Mouse (Mus musculus) forebrain, embryonic 13.5 days (tissue): ENCODE measurements around the gene Pdss2. TPM values are rescaled to one million over a fixed set of nuclear protein-coding genes. Genes with fewer than 3 reads are reported as not detected.

ENCODE experiments used
- ATAC-seq: fragments of 200-750 bp; cut with Nextera tagmentation; 2 replicates; pipeline ENCODE4 v1.8.0; 2017
- H3K27ac ChIP-seq: fragments of 300-500 bp; sonication (generic); 2 replicates; pipeline ENCODE4 v1.5.1; 2015; ENCODE audit warnings: inconsistent platforms, mild to moderate bottlenecking, moderate library complexity
- H3K27me3 ChIP-seq: fragments of 300-500 bp; sonication (generic); 2 replicates; pipeline ENCODE4 v1.6.1; 2015; ENCODE audit warnings: mild to moderate bottlenecking, inconsistent platforms
- H3K36me3 ChIP-seq: fragments of 300-500 bp; sonication (generic); 2 replicates; pipeline ENCODE4 v1.6.1; 2015; ENCODE audit warnings: mild to moderate bottlenecking, inconsistent platforms; ENCODE audit not compliant: poor library complexity, severe bottlenecking
- H3K4me1 ChIP-seq: fragments of 300-500 bp; sonication (generic); 2 replicates; pipeline ENCODE4 v1.6.1; 2015; ENCODE audit warnings: inconsistent platforms
- H3K4me2 ChIP-seq: fragments of 300-500 bp; sonication (generic); 2 replicates; pipeline ENCODE4 v1.6.1; 2015; ENCODE audit warnings: inconsistent platforms, mild to moderate bottlenecking, moderate library complexity
- H3K4me3 ChIP-seq: fragments of 300-500 bp; sonication (generic); 2 replicates; pipeline ENCODE4 v1.5.1; 2015; ENCODE audit warnings: mild to moderate bottlenecking, inconsistent platforms
- H3K9ac ChIP-seq: fragments of 300-500 bp; sonication (generic); 2 replicates; pipeline ENCODE4 v1.6.1; 2015; ENCODE audit warnings: mild to moderate bottlenecking, inconsistent platforms
- H3K9me3 ChIP-seq: fragments of 300-500 bp; sonication (generic); replicated peaks from 2 replicates; pipeline ENCODE4 v1.6.1; 2016; ENCODE audit warnings: inconsistent platforms
- WGBS: fragments of 180-500 bp; shearing (Covaris S2); methylation state at CpG from one replicate; pipeline ENCODE4 v1.1.7; 2015; 5-methylcytosine and 5-hydroxymethylcytosine counted together
- polyA plus RNA-seq: library from polyadenylated mRNA; unstranded; fragments of >200 nt; fragmentation: Nextera tagmentation; extraction: Ambion mirVana; gene quantifications from 2 replicates; pipeline ENCODE4 v1.2.1, GENCODE M21; 2015

Pdss2 gene
- polyA plus RNA-seq, 1 experiment from 2014 or later, result 15.9 TPM

DNA sequence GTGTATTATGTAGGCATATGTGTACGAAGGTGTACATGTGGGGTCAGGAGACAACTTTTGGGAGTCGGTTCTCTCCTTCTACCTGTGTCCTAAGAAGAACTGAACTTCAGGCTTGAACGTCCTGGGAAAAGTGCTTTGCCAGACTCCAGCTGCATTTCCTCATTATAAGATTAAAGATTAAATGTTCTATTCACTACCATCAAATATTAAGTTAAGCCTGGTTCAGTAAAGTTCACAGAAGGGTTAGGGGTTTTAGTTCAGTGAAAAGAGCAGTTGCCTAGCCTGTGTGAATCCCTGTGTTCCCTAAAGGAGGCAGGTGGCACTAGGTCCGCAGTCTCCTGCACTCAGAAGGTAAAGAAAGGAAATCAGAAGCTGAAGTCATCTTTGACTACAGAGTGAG, 213.0 kb downstream of the Pdss2 start:
- Histone ChIP-seq H3K4me2 (no peak overlapping the region), H3K27ac (no peak overlapping the region), H3K9me3 (no peaks in the 10 kb centered on the region), H3K4me3 (no peak overlapping the region), H3K36me3 (peaks cover 16% of the 10 kb centered on the region; the same call in 1 of the 2 replicates), H3K4me1 (peaks cover 12% of the 10 kb centered on the region), H3K9ac (no peak overlapping the region), H3K27me3 (no peaks in the 10 kb centered on the region)
- no peak for ATAC-seq
- WGBS, result 90% methylated on average over 4 of the region's 4 CpGs

DNA sequence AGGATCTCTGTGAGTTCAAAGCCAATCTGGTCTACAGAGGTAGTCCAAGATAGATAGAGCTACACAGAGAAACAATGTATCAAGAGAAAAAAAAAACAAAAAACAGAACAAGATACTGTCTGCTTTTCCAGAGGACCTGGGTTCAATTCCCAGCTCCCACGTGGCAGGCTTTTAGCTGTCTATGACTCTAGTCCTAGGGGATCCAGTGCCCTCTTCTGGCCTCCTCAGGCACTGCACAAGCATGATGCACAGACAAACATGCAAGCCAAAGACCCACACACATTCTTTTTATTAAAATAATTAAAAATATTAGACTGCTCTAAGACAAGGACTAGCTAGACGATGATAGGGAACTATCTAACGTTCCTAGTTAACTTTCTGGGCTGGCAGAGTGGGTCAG, 214.5 kb downstream of the Pdss2 start:
- Histone ChIP-seq H3K27me3 (no peaks in the 10 kb centered on the region), H3K4me1 (peaks cover 25% of the 10 kb centered on the region), H3K4me3 (no peak overlapping the region), H3K36me3 (peaks cover 10% of the 10 kb centered on the region; the same call in 1 of the 2 replicates), H3K9me3 (no peaks in the 10 kb centered on the region), H3K9ac (no peak overlapping the region), H3K4me2 (no peak overlapping the region), H3K27ac (no peak overlapping the region)
- ATAC-seq, result no peak
- WGBS, result 89% methylated on average over 3 of the region's 3 CpGs

DNA sequence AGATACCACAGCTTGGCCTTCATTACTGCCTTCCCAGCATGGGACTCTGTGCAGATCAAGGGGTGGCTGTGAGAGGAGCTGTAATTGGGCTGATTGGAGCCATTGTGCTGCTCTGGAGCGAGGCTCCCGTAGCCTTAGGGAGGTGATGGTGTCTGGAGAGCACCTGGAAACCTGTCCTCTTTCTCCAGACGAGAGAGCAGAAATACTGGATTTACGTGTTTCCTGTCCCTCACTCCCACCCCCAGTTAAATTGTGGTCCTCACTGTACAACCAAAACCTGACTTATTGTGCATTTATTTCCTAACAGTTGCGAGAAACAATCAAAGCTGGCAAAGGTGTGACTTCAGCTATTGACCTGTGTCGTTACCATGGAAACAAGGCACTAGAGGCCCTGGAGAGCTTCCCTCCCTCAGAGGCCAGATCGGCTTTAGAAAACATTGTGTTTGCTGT, 218.2 kb downstream of the Pdss2 start:
- H3K27me3 ChIP-seq, result no peaks in the 10 kb centered on the region
- H3K27ac ChIP-seq, result peak overlapping the region; percentile 81
- peaks cover 25% of the 10 kb centered on the region for H3K4me1 ChIP-seq
- H3K9me3 ChIP-seq, result no peaks in the 10 kb centered on the region
- peak; percentile 79 for ATAC-seq
- no peak overlapping the region for H3K4me3 ChIP-seq
- H3K4me2 ChIP-seq, result peak overlapping the region; percentile 8; the same call in 1 of the 2 replicates
- no peak overlapping the region for H3K9ac ChIP-seq
- 4% methylated on average over 7 of the region's 7 CpGs for WGBS
- H3K36me3 ChIP-seq, result peaks cover 3% of the 10 kb centered on the region; the same call in 1 of the 2 replicates

DNA sequence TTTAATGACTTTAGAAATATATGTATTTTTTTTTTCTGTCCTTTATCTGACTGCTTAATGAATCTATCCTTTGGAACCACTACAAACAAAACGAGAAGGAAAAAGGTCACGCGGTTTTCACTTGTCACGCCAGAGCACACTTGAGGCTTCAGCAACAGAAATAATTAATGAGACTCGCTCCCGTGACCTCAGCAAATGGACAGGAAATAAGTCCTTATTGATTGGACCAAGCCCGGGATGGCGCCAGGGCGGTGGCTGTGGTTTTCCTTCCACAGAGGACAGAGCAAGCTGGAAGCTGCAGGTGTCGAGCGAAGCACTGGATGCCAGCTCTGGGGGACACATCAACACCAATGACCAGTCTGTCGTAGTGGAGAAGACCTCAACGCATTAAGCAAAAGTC, 218.8 kb downstream of the Pdss2 start:
- peaks cover 3% of the 10 kb centered on the region; the same call in 1 of the 2 replicates for H3K36me3 ChIP-seq
- H3K9ac ChIP-seq, result no peak overlapping the region
- H3K4me3 ChIP-seq, result no peak overlapping the region
- no peaks in the 10 kb centered on the region for H3K27me3 ChIP-seq
- H3K27ac ChIP-seq, result peak overlapping the region; percentile 81
- H3K4me1 ChIP-seq, result peaks cover 25% of the 10 kb centered on the region
- H3K9me3 ChIP-seq, result no peaks in the 10 kb centered on the region
- 0 out of 2 replicates have a peak, but pooled peaks have one; percentile 28 for ATAC-seq
- 0 out of 2 replicates have a peak overlapping the region, but pooled peaks have one; percentile 8 for H3K4me2 ChIP-seq
- WGBS, result 13% methylated on average over 13 of the region's 13 CpGs

DNA sequence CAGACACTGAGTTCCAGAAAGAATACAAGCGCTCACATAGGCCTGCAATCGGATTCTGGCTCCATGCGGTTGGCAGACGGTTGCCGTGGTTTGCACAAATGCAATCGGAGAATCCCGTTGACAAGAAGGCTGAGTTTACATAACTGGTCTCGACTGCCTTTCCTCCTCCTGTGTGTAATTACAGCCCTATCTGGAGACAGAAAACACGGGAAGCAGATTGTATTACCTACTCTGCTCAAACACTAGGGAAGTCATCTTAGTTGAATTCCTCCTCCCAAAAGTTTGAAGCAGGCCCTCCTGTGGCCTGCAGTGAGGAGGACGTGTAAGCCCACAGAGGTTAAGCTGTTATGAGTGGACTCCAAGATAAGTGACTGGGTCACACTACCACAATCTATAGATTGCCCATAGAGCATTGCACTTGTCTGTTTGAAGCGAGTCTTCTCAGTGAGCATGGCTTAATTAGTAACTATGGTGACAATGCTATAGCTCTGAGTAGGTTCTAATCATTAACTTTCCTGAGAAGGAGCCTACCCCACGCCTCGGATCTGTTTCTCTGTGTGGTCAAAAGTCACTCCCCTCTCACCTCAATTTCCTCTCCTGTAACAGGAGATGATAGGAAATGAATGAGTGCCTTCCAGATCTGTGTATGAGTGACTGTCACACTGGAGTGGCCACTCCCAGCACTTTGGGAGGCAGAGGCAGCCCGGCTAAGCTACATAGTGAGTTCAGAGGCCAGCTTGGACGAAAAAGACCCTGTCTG, 219.9 kb downstream of the Pdss2 start:
- H3K27ac ChIP-seq, result no peak overlapping the region
- H3K4me3 ChIP-seq, result no peak overlapping the region
- H3K4me1 ChIP-seq, result peaks cover 25% of the 10 kb centered on the region
- no peaks in the 10 kb centered on the region for H3K36me3 ChIP-seq
- H3K4me2 ChIP-seq, result no peak overlapping the region
- whole genome bisulfite sequencing, result 68% methylated on average over 15 of the region's 15 CpGs
- no peaks in the 10 kb centered on the region for H3K27me3 ChIP-seq
- H3K9ac ChIP-seq, result no peak overlapping the region
- ATAC-seq, result no peak
- H3K9me3 ChIP-seq, result no peaks in the 10 kb centered on the region

DNA sequence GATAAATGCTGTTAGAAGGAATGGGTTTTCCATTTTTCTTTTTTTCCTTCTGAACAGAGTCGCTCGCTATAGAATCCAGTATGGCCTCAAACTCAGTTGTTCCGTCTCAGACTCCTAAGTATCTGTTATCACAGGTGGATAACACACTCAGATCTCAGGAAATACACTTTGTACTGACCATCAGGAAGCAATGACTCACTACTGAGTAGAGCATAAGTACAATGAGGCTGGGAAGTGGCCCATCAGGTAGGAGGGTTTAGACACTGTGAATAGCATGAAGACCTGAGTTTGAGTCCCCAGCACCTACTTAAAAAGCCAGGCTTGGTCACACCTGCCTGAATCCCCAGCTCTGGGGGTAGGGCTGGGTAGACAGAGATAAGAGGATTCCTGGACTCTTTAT, 227.4 kb downstream of the Pdss2 start:
- Histone ChIP-seq H3K4me1 (peaks cover 11% of the 10 kb centered on the region), H3K36me3 (no peaks in the 10 kb centered on the region), H3K27me3 (no peaks in the 10 kb centered on the region), H3K9me3 (no peaks in the 10 kb centered on the region), H3K4me3 (no peak overlapping the region), H3K27ac (no peak overlapping the region), H3K9ac (no peak overlapping the region), H3K4me2 (no peak overlapping the region)
- ATAC-seq, result no peak
- WGBS, result 94% methylated on average over 3 of the region's 3 CpGs

DNA sequence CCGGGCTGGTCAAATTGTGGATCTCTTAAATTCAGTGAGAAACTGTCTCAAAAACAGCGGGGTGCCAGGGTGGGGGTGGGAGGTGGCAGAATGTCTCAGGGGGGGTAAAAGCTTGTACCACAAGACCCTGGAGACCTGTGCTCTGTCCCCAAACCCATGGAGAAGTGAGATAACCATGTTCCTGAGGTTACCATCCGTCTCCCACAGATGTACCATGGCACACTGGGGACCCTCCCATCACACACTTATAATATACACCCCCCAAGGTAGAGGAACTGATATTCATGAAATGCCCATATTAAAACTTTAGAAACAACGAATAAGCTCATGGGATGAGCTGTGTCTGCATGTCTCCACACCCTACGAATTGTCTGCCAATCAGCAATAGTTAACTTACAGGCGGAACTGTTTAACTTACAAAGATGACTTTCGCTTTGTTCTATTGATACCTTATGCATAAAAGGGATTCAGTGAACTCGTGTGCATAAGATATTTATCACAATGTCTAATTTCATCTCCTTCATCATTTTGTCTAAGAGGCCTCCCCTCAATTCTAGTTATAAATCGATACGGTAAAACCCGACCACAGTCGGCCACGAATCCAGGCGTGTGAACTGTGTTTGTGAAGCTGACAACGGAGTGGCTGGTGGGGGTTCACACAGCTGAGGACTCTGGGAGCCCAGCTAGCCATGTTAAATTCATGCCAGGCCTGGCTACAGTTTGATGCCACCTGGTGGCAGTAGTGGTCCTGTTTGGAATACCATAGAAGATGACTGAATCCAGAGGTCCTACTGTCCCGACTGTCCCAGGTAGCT, 230.8 kb downstream of the Pdss2 start:
- H3K4me3 ChIP-seq, result peak overlapping the region; percentile 20; the same call in 1 of the 2 replicates

DNA sequence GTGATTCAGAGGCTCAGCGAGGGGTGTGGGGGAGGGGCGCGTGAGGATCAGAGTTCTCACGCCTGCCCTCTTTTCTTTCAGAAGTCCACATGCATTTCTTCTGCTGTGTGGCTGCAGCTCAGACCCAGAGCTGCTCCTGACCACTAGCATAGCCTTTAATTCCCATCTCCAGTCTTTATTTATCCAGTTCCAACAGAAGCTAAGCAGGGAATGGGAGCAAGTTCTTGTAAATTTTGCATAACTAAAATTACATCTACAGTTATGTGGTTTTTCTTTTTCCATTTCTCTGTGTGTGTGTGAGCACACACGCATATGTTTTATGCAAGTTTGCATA, 231.3 kb downstream of the Pdss2 start:
- H3K4me3 ChIP-seq, result peak overlapping the region; percentile 20; the same call in 1 of the 2 replicates
- no peak overlapping the region; the same call in 1 of the 2 replicates for H3K9ac ChIP-seq
- WGBS, result 18% methylated on average over 5 of the region's 5 CpGs

More for the DNA sequence above, 230.8 kb downstream of the Pdss2 start:
- no peaks in the 10 kb centered on the region for H3K27me3 ChIP-seq
- H3K4me2 ChIP-seq, result peak overlapping the region; percentile 52
- WGBS, result 24% methylated on average over 16 of the region's 16 CpGs
- H3K9me3 ChIP-seq, result no peaks in the 10 kb centered on the region
- no peak overlapping the region for H3K27ac ChIP-seq
- no peak overlapping the region; the same call in 1 of the 2 replicates for H3K9ac ChIP-seq
- no peaks in the 10 kb centered on the region for H3K36me3 ChIP-seq
- peaks cover 11% of the 10 kb centered on the region for H3K4me1 ChIP-seq
- peak; percentile 95 for ATAC-seq

DNA sequence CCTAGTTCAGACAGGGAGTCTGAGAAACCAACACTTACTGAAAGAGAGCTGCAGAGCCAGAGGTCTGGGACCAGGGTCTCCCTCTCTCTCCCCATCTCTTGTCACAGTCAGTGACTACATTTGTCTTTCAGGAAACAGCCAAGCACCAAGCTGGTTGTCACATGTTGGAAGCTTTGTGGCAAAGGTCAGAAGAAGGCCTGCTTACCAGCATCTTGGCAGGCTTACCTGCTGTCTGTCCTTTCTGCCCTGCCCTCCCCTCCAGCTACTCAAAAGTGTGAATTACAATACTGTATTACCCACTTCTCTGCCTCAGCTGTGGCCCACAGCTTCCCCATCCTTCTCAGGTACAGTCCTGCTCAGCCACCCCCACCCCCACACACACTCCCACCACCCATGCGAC, 232.9 kb downstream of the Pdss2 start:
- no peaks in the 10 kb centered on the region for H3K27me3 ChIP-seq
- H3K4me2 ChIP-seq, result no peak overlapping the region
- ATAC-seq, result no peak
- no peak overlapping the region for H3K4me3 ChIP-seq
- peaks cover 11% of the 10 kb centered on the region for H3K4me1 ChIP-seq
- H3K36me3 ChIP-seq, result no peaks in the 10 kb centered on the region
- 83% methylated on average over 1 of the region's 1 CpGs for WGBS
- no peak overlapping the region for H3K27ac ChIP-seq
- no peak overlapping the region for H3K9ac ChIP-seq
- no peaks in the 10 kb centered on the region for H3K9me3 ChIP-seq

More for the DNA sequence above, 231.3 kb downstream of the Pdss2 start:
- Histone ChIP-seq H3K4me1 (peaks cover 11% of the 10 kb centered on the region), H3K4me2 (peak overlapping the region; percentile 52), H3K9me3 (no peaks in the 10 kb centered on the region), H3K27ac (no peak overlapping the region), H3K27me3 (no peaks in the 10 kb centered on the region), H3K36me3 (no peaks in the 10 kb centered on the region)
- ATAC-seq, result no peak

DNA sequence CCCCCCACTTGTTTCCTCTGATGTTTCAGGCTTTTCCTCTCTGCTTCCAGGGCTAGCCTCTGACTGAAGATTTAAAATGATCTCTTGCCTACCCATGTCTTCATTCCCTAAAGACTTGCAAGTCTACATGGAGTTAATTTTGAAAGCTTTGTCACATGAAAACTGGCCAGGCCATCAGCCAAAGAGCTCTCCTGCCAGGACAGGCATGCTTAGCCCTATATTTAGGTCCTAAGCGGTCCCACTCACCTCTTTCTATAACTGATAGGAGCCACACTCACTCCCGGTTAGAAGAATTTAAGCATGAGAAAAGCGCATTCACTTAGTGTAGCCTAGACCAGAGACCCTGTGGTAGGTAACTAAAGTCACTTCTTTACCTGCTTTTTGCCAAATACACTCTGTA, 233.4 kb downstream of the Pdss2 start:
- no peak overlapping the region for H3K9ac ChIP-seq
- no peaks in the 10 kb centered on the region for H3K27me3 ChIP-seq
- H3K9me3 ChIP-seq, result no peaks in the 10 kb centered on the region
- no peak for ATAC-seq
- no peaks in the 10 kb centered on the region for H3K36me3 ChIP-seq
- no peak overlapping the region for H3K4me3 ChIP-seq
- peaks cover 11% of the 10 kb centered on the region for H3K4me1 ChIP-seq
- no peak overlapping the region for H3K4me2 ChIP-seq
- 95% methylated on average over 3 of the region's 3 CpGs for WGBS
- no peak overlapping the region for H3K27ac ChIP-seq

DNA sequence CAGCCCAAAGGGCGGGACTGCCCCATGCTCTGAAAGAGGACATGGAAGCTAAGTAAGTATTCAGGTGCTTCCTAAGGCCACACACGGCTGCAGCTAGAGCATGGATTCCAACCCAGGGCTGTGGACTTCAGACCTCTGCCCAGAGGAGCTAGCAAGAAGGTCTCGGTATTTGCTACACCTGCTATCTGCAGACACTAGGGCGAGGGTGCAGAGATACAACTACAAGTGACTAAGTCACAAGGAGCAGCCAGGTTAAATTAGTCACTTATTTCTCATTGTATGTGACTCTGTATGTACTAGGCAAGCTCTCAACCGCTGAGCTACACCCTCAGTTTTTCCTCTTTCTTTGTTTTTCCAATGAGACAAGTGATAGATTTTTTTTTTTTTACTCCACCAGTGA, 241.5 kb downstream of the Pdss2 start:
- Histone ChIP-seq H3K9ac (no peak overlapping the region), H3K9me3 (no peaks in the 10 kb centered on the region), H3K36me3 (no peaks in the 10 kb centered on the region), H3K4me2 (no peak overlapping the region), H3K4me3 (no peak overlapping the region), H3K27ac (no peak overlapping the region), H3K4me1 (no peaks in the 10 kb centered on the region), H3K27me3 (no peaks in the 10 kb centered on the region)
- ATAC-seq, result no peak
- 86% methylated on average over 5 of the region's 5 CpGs for WGBS

DNA sequence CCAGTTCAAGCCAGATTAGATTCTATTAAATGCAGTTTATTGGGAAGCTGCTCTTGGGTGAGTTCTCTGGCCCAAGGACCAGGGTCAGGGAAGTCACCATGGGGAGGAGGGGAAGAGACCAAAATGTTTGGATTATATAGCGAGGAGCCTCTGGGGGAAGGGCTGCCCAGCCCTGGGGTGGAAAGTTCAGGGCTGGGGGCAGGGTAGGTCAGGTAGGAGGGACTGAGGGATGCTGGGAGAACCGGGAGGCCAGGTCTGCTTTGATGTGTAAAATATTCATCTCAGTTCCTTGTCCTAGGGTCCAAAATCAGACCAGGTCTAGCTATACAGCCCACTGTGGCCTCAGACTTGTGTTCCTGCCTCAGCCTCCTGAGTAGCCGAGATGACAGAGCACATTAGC, 241.9 kb downstream of the Pdss2 start:
- no peak overlapping the region for H3K27ac ChIP-seq
- no peaks in the 10 kb centered on the region for H3K9me3 ChIP-seq
- H3K27me3 ChIP-seq, result no peaks in the 10 kb centered on the region
- no peak for ATAC-seq
- no peaks in the 10 kb centered on the region for H3K4me1 ChIP-seq
- 80% methylated on average over 3 of the region's 3 CpGs for WGBS
- no peak overlapping the region for H3K9ac ChIP-seq
- H3K4me2 ChIP-seq, result no peak overlapping the region
- H3K4me3 ChIP-seq, result no peak overlapping the region
- no peaks in the 10 kb centered on the region for H3K36me3 ChIP-seq
